Mouse (Mus musculus) myocyte (in vitro differentiated cells): ENCODE data around the gene Cdc42ep1.

ENCODE experiments used
- CEBPB ChIP-seq: IDR thresholded peaks from 2 replicates; pipeline ENCODE4 v1.6.1; 2011; ENCODE audit warnings: mild to moderate bottlenecking, moderate library complexity; ENCODE audit not compliant: poor library complexity, insufficient read depth, severe bottlenecking
- E2F4 ChIP-seq: IDR thresholded peaks from one replicate; pipeline ENCODE4 v1.6.1; 2011; ENCODE audit warnings: mild to moderate bottlenecking, control low read depth, moderate library complexity; ENCODE audit not compliant: insufficient read depth
- MAX ChIP-seq: IDR thresholded peaks from one replicate; pipeline ENCODE4 v1.6.1; 2011; ENCODE audit warnings: low read depth, mild to moderate bottlenecking, control low read depth
- MYOG ChIP-seq, 3 experiments: IDR thresholded peaks; one replicate each; pipeline ENCODE4 v1.6.1; 2011; ENCODE audit warnings: control low read depth in 2 of 3, low read depth in 2 of 3, mild to moderate bottlenecking in 2 of 3; ENCODE audit not compliant: insufficient read length in 2 of 3, control insufficient read depth in 1 of 3, insufficient read depth in 1 of 3
- POLR2A ChIP-seq: IDR thresholded peaks from one replicate; pipeline ENCODE4 v1.6.1; 2011; ENCODE audit warnings: low read depth, mild to moderate bottlenecking, control low read depth, moderate library complexity; ENCODE audit not compliant: insufficient read length
- USF1 ChIP-seq: IDR thresholded peaks from one replicate; pipeline ENCODE4 v1.6.1; 2011; ENCODE audit warnings: low read depth, mild to moderate bottlenecking, control low read depth, moderate library complexity

DNA sequence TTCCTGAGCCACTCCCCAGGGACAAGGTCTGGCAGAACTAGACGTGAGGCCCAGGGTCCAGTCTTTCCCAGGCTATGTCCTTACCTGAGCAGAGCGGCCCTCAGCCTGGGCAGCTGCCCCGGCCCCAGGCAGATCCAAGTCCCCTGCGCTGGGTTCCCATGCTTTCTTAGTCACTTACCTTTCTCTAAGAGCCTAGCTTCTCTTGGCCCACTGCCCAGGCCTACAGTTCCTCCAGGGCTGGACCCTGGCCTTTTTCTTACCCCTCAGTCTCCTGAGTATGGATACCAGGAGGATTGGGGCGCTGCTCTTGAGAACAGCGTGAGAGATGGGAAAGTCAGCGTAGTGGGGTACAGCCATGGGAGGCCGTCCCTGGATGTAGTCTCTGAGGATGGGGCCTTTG is 38.0 kb downstream of the Cdc42ep1 start:
- no peak for TF ChIP-seq MAX
- TF ChIP-seq POLR2A = no peak
- TF ChIP-seq E2F4 = no peak
- TF ChIP-seq MYOG (IDR thresholded peaks at IDR 0.05; ENCODE audit: control insufficient read depth in 1 of 3, insufficient read depth in 1 of 3, insufficient read length in 2 of 3, low read depth in 2 of 3) = no peak
- no peak for TF ChIP-seq USF1
- no peak for TF ChIP-seq CEBPB
